Mouse (Mus musculus): ENCODE results near the gene Man2a2. TPM values are rescaled to one million over a fixed set of nuclear protein-coding genes. Genes with fewer than 3 reads are reported as not detected.
"Not testable (repeated sequence)": the region's sequence is repeated elsewhere in the genome, so short reads cannot be mapped to it uniquely, and the experiment has no call there.

Gene Man2a2
- polyA plus RNA-seq, 1 experiment from 2014 or later = 30.9 TPM

DNA sequence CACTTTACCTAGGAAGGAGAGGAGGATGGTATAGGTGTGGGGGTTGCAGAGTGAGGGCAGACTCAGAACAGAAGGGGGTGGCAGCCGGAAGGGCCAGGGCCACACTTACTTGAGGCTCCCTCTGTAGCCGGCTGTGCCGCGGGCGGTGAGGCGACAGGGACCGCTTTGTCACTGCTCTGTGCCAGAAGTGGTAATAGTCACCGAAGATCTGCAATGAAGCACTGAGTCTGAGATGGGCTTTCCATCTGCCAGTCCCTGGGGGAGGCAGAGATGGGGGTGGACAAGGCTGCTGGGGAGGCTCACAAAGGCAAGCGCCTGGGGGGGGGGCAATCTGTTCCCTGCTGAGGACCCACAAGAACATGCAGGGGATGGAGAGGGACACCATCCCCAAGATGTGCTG, 26.8 kb upstream of the Man2a2 start:
- Histone ChIP-seq H3K27me3 (no peaks in the 10 kb centered on the region), H3K36me3 (peaks cover 31% of the 10 kb centered on the region), H3K4me1 (peaks cover 29% of the 10 kb centered on the region), H3K27ac (no peak overlapping the region), H3K9me3 (replicated peaks) (no peaks in the 10 kb centered on the region), H3K4me3 (no peak overlapping the region), H3K4me2 (replicated peaks) (no peak overlapping the region), H3K9ac (no peak overlapping the region)
- ATAC-seq (ENCODE audit: low FRiP score) = no peak
- WGBS = 92% methylated on average over 9 of the region's 9 CpGs

DNA sequence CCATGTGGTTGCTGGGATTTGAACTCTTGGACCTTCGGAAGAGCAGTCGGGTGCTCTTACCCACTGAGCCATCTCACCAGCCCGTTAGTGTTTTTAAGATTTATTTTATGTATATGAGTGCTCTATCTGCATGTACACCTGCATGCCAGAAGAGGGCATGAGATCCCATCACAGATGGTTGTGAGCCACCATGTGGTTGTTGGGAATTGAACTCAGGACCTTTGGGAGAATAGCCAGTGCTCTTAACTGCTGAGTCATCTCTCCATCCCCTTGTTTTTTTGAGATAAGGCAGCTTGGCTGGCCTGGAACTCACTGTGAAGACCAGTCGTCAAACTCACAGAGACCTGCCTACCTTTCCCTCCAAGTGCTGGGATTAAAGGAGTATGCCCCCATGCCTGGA, 25.3 kb upstream of the Man2a2 start:
- WGBS = 86% methylated on average over 4 of the region's 4 CpGs
- H3K9me3 ChIP-seq (replicated peaks); H3K4me2 ChIP-seq (replicated peaks); H3K27me3 ChIP-seq; H3K9ac ChIP-seq; ATAC-seq (ENCODE audit: low FRiP score); H3K4me3 ChIP-seq; H3K27ac ChIP-seq: not testable (repeated sequence)
- Histone ChIP-seq H3K36me3 (peaks cover 46% of the 10 kb centered on the region), H3K4me1 (peaks cover 25% of the 10 kb centered on the region)

DNA sequence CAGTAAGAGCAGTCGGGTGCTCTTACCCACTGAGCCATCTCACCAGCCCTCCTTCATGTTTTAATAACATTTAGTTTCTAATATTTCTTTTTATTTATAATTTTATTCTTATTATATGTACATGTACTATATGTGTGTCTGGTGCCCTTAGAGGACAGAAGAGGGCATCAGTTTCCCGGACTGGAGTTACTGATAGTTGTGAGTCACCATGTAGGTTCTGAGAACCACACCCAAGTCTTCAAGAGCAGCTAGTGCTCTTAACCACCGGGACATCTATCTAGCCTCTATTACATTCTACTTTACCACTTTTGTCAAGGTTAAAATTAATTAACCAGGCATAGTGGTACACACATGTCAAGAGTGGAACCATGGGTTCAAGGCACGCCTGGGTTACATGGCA, 23.4 kb upstream of the Man2a2 start:
- H3K36me3 ChIP-seq = peaks cover 63% of the 10 kb centered on the region
- H3K4me3 ChIP-seq = no peak overlapping the region
- no peaks in the 10 kb centered on the region for H3K9me3 ChIP-seq (replicated peaks)
- H3K9ac ChIP-seq = no peak overlapping the region
- no peak for ATAC-seq (ENCODE audit: low FRiP score)
- no peak overlapping the region for H3K27ac ChIP-seq
- WGBS = 93% methylated on average over 4 of the region's 4 CpGs
- H3K4me2 ChIP-seq (replicated peaks) = no peak overlapping the region
- no peaks in the 10 kb centered on the region for H3K27me3 ChIP-seq
- H3K4me1 ChIP-seq = peaks cover 9% of the 10 kb centered on the region

DNA sequence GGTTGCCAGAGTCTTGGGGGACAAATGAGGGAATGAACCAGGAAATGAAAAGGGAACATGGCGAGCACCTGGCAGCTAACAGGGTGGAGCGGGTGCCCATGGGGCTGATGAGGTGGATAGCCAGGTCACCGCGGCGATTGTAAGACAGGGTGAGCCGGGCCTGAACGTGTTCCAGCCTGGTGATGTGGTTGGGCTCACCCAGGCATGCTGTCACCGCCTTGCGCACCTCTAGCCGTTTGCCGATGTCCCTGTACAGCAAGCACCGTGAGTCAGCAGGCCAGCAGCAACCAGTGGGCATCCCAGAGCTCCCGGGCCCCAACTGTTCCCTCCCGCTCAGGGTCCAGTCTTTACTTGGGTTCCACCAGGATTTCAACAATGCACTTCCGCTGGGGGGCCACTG, 20.9 kb upstream of the Man2a2 start:
- H3K27me3 ChIP-seq = peaks cover 8% of the 10 kb centered on the region; the same call in 1 of the 2 replicates
- H3K27ac ChIP-seq = no peak overlapping the region
- H3K4me1 ChIP-seq = peaks cover 12% of the 10 kb centered on the region
- no peak for ATAC-seq (ENCODE audit: low FRiP score)
- 93% methylated on average over 15 of the region's 15 CpGs for WGBS
- no peak overlapping the region for H3K4me3 ChIP-seq
- H3K9ac ChIP-seq = no peak overlapping the region
- peaks cover 60% of the 10 kb centered on the region for H3K36me3 ChIP-seq
- H3K9me3 ChIP-seq (replicated peaks) = no peaks in the 10 kb centered on the region
- no peak overlapping the region for H3K4me2 ChIP-seq (replicated peaks)

DNA sequence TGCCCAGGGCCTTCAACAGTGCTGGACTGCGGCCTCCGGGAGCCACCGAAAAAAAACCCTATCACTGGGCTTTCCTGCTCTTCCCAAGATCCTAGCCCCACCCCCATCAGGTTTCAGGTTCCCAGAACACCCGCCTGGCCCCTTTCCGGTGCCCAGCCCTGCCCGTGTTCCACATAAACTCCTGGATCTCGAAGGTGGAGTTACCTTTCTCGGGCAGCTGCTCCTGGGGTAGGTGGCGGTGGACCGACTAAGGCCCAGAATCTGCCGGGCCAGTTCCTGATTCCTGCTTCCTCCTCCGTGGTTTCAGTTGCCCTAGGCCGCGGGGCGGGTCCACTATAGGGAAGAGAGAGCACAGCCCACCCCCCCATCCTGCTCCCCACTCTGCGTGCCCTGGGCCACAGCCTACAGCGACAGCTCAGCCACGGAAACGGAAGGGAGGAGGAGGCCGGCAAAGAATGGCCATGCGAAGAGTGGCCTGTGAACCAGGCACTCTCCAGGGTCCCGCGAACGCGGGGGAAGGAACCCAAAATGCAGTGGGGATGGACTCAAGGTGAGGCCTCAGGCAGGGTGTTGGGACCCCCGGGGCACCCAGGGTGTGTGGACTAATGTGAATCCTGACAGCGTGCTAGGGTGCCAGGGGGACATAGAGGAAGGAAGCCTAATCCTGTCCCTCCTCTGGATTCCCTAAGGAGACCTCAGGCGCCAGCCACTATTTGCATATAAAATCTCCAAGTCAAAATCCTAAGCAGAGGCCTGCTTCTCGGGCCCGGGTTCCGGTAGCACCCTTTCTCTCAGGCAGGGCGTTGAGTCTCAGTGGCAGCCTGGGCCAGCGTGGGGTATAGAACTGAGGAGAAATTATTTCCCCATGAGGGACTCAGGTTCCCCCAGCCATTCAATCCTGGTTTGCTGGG, 16.7 kb upstream of the Man2a2 start, which contains the start of gene Fes:
Gene Fes (minus strand): TSS at position 314 of the 911 bp plus-strand sequence.
- H3K36me3 ChIP-seq = peaks cover 31% of the 10 kb centered on the region
- peak within 1 kb of the TSS; percentile 50 for H3K4me2 ChIP-seq (replicated peaks)
- WGBS = 8% methylated on average over 33 of the region's 33 CpGs
- ATAC-seq (ENCODE audit: low FRiP score) = no peak
- peak within 1 kb of the TSS; percentile 36; the same call in 1 of the 2 replicates for H3K27ac ChIP-seq
- peak within 1 kb of the TSS; percentile 25 for H3K4me3 ChIP-seq
- no peaks in the 10 kb centered on the region for H3K9me3 ChIP-seq (replicated peaks)
- peaks cover 21% of the 10 kb centered on the region for H3K27me3 ChIP-seq
- H3K9ac ChIP-seq = peak within 1 kb of the TSS; percentile 53
- H3K4me1 ChIP-seq = peaks cover 20% of the 10 kb centered on the region

DNA sequence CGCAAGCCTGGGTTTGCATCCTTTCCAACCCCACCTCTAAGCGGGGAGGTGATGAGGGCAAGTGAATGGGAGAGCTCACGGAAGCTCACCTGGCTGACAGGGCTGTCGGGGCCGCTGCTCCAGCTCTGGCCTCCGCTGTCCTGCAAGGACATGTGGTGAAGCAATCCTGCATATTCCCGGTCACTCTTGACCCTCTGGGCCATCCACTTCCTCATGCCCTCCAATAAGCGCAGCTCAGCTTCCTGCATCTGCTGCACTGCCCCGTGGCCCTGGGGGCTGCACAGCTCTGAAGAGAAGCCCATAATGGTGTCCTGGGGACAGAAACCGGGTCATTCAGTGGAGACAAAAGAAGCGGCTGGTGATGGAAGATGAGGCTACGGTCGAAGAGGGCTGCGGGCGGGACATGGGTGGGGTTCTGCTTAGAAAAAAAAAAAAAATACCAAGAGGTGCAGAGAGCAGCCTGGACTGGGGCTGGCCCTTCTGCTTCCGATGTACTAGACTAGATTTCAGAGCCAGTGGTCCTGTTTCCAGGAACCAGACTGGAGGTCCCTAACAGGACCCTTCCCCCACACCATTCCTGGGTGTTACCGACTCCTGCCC, 16.0 kb upstream of the Man2a2 start:
- Histone ChIP-seq H3K27ac (0 out of 2 replicates have a peak overlapping the region, but pooled peaks have one; percentile 36), H3K4me3 (peak overlapping the region; percentile 25), H3K36me3 (peaks cover 23% of the 10 kb centered on the region), H3K9me3 (replicated peaks) (no peaks in the 10 kb centered on the region), H3K4me1 (peaks cover 20% of the 10 kb centered on the region), H3K27me3 (peaks cover 27% of the 10 kb centered on the region), H3K4me2 (replicated peaks) (peak overlapping the region; percentile 50), H3K9ac (peak overlapping the region; percentile 53)
- no peak for ATAC-seq (ENCODE audit: low FRiP score)
- 21% methylated on average over 17 of the region's 17 CpGs for WGBS

DNA sequence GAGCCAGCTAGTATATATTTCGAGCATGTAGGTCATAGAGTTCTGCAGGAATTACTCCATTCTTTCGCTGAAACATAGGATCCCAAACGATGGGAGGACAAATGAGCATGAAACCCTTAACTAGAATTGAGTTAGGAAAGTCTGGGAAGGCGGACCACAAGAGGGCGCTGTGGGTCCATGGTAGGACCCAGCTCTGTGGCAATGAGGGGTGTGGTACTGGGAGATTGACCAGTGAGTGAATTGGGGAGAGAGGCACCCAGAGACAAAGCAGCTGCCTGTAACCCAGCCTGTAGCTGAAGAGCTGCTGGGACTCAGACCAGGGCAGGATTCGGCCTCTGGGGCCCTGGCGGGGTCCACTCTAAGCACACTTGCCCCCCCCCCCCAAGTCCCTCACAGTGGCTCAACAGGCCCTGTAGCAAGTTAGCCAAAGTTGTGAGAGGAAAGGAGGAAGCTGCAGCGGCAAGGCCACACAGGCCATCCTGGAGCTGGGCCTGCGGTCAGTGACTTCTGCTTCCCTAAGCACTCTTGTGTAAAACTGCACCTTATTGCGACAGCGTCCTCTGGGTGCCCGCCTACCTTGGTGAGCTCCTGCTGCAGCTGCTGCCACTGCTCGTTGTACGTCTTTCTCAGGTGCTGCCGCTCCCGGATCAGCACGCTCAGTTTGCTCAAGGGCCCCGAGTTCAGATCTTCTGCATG, 15.2 kb upstream of the Man2a2 start:
- Histone ChIP-seq H3K4me3 (peak overlapping the region; percentile 4; the same call in 1 of the 2 replicates), H3K9ac (0 out of 2 replicates have a peak overlapping the region, but pooled peaks have one; percentile 53), H3K27ac (no peak overlapping the region)

DNA sequence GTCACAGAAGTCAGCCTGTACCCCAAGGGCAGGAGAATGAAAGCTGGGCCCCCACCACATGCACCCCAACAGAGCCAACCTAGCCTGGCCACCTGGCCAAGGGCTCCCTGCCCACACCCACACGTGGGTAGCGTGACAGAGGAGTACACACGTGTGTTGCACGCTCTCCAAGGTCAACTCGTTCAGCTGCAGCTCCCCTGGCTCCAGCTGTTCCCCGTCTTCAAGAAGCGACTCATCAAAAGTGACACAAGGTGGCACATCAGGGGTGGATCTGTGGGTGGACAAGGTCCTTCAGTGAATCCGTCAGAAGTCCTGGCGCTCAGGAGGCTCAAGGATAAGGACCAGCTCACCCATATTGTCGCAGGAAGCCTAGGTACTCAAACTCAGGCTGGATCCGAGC, 11.7 kb upstream of the Man2a2 start:
- Histone ChIP-seq H3K27me3 (peaks cover 29% of the 10 kb centered on the region), H3K4me2 (replicated peaks) (no peak overlapping the region), H3K4me3 (no peak overlapping the region), H3K27ac (no peak overlapping the region), H3K36me3 (0 out of 2 replicates have a peak, but pooled peaks cover 7% of the 10 kb centered on the region), H3K9ac (no peak overlapping the region), H3K9me3 (replicated peaks) (no peaks in the 10 kb centered on the region), H3K4me1 (peaks cover 16% of the 10 kb centered on the region)
- ATAC-seq (ENCODE audit: low FRiP score) = no peak
- WGBS = 67% methylated on average over 11 of the region's 11 CpGs

More for the DNA sequence above, 15.2 kb upstream of the Man2a2 start:
- WGBS = 34% methylated on average over 17 of the region's 18 CpGs
- peak; percentile 64 for ATAC-seq (ENCODE audit: low FRiP score)
- Histone ChIP-seq H3K9me3 (replicated peaks) (no peaks in the 10 kb centered on the region), H3K27me3 (peaks cover 33% of the 10 kb centered on the region), H3K4me1 (peaks cover 20% of the 10 kb centered on the region), H3K4me2 (replicated peaks) (peak overlapping the region; percentile 50), H3K36me3 (peaks cover 16% of the 10 kb centered on the region)

DNA sequence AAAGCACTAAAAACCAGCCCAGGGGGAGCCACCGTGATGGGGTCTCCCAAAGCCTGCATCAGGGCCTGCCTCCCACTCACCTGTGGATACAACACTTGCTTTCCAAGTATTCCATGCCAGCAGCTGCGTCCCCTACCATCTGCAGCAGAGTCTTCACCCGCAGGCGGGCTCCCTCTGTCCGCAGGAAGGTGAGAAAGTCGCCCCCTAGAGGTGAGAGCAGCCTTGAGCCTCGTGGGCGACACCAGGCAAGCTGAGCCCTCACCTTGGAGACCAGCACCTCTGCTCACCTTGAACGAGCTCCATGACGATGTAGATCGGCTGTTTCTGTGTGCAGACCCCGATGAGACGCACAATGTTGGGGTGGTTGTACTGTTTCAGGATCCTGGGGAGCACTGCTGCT, 8.4 kb upstream of the Man2a2 start:
- 59% methylated on average over 13 of the region's 13 CpGs for WGBS
- Histone ChIP-seq H3K4me3 (no peak overlapping the region), H3K27me3 (peaks cover 22% of the 10 kb centered on the region), H3K36me3 (0 out of 2 replicates have a peak, but pooled peaks cover 7% of the 10 kb centered on the region), H3K9me3 (replicated peaks) (no peaks in the 10 kb centered on the region), H3K27ac (no peak overlapping the region), H3K4me2 (replicated peaks) (no peak overlapping the region), H3K4me1 (peaks cover 4% of the 10 kb centered on the region; the same call in 1 of the 2 replicates), H3K9ac (no peak overlapping the region)
- no peak for ATAC-seq (ENCODE audit: low FRiP score)

DNA sequence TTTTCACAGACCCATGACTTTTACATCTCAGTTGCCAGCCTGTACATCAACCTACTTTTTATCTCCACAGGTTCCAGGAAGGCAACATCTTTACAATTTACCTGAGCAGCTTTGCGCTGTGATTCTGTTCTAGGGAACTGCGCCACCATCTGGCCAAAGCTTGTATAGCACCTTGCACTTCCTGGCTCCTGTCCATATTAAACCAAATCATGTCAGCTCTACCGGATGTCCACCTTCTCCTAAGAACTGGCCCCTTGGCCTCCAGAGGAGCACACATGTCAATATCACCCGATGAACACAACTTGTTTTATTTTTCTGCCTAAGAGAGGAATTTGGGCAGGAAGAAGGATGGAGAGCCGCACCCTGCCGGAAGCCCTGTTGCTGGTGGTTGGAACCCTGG, 6.3 kb upstream of the Man2a2 start:
- 0 out of 2 replicates have a peak, but pooled peaks cover 7% of the 10 kb centered on the region for H3K36me3 ChIP-seq
- WGBS = 38% methylated on average over 6 of the region's 6 CpGs
- H3K4me3 ChIP-seq = no peak overlapping the region
- H3K4me2 ChIP-seq (replicated peaks) = no peak overlapping the region
- H3K9me3 ChIP-seq (replicated peaks) = no peaks in the 10 kb centered on the region
- peaks cover 4% of the 10 kb centered on the region; the same call in 1 of the 2 replicates for H3K4me1 ChIP-seq
- peaks cover 10% of the 10 kb centered on the region for H3K27me3 ChIP-seq
- ATAC-seq (ENCODE audit: low FRiP score) = no peak
- no peak overlapping the region for H3K9ac ChIP-seq
- H3K27ac ChIP-seq = no peak overlapping the region

DNA sequence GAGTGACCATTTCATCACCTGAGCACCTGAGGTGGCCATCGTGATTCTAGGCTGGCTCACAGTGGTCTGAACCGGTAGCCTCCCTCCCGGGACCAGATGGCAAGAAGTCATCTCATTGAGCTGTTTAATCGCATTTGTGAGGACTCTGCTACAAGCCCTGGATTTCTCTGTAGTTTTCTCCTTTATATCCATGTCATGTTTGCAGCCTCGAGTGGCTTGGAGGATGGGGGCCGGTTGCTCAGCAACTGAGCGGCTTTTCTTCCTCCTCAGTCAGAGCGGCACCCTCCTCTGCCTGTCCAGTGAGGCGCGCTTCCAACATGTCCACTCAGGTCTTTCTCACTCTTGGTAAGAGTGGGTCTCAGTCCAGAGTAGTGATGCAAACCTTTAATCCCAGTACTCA, 5.0 kb upstream of the Man2a2 start:
- no peak overlapping the region for H3K9ac ChIP-seq
- H3K9me3 ChIP-seq (replicated peaks) = no peaks in the 10 kb centered on the region
- H3K27ac ChIP-seq = no peak overlapping the region
- H3K4me3 ChIP-seq = no peak overlapping the region
- ATAC-seq (ENCODE audit: low FRiP score) = no peak
- H3K4me1 ChIP-seq = peaks cover 4% of the 10 kb centered on the region; the same call in 1 of the 2 replicates
- 59% methylated on average over 10 of the region's 10 CpGs for whole genome bisulfite sequencing
- H3K27me3 ChIP-seq = no peaks in the 10 kb centered on the region; the same call in 1 of the 2 replicates
- H3K36me3 ChIP-seq = 0 out of 2 replicates have a peak, but pooled peaks cover 7% of the 10 kb centered on the region
- no peak overlapping the region for H3K4me2 ChIP-seq (replicated peaks)
